ENCODE assay signal across 8 mouse cellular contexts in the genomic region with DNA sequence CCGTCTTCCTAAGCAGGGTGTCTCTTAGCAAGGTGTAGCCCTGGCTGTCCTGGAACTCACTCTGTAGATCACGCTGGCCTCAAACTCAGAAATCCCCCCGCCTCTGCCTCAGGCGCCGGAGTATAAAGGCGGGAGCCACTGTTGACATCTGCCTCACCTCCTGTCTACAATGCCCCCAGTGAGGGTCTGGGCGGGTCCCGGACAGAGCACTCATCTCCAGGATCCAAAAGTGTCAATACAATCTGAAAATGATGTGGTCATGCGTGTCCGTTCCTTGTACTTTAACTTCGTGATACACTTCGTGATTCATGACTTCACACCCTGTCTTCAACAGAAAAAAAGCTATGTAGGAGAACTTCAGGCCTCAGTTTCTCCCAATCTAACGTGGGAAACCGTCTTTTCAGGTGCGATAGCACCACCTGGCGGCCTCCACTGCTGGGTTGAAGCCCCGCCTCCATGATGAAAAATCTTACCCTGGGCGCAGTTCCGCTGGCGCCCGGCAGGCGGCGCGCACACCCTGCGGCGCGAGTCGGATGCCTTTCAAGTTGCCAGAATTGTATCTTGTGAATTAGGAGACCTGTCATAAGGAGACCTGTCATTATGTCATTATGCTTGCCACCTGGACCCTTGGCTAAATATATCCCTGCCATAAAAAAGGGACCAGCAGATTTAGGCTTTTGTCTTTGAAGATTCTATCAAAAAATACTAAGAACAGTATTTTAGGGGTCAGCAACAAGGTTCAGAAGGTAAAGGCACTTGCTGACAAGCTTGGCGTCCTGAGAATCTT. TPM values are rescaled to one million over a fixed set of nuclear protein-coding genes. Genes with fewer than 3 reads are reported as not detected.
DNase-seq lines count a peak whose midpoint lies in the region; ATAC-seq lines count a peak whose summit lies in the region.

No protein-coding gene starts in this region.

- DNase-seq in T-cell, adult 2 months (ENCODE audit: low spot score): peak; percentile 91
- DNase-seq in cerebellum, postnatal 36 days: peak; percentile 95 to 99
- peak; percentile 89 to 90 for DNase-seq in gastrocnemius, adult 8-10 months (ENCODE audit: low spot score in 2 of 2)
- peak; percentile 67 for DNase-seq in hindlimb bud, embryonic 11.5 days (ENCODE audit: extremely low spot score, low read depth, low spot score)
- DNase-seq in left cerebral cortex, postnatal 10 days (ENCODE audit: extremely low spot score in 1 of 2, low spot score in 2 of 2): peak; percentile 88 to 90
- DNase-seq in right cerebral cortex, postnatal 10 days (ENCODE audit: low spot score in 2 of 2): peak; percentile 91 to 94
- DNase-seq in urinary bladder, postnatal 25 days (ENCODE audit: low spot score): peak; percentile 94

- intact Hi-C loops in left cerebral cortex, postnatal 10 days (cut with DNase I): loop anchor here (1.0 to 5.0 kb wide), 3 partner anchors 33 to 90 kb away; partner anchors contain the start of gene Elane

- ATAC-seq in megakaryocyte progenitor cell, adult 5-6 weeks (replicated peaks; ENCODE audit: poor library complexity): peak; percentile 60

RNA-seq across cellular contexts. Expression of gene Arid3a, which starts 1.7 kb away (rescaled TPM):
- 1 to 10 TPM; 1.5 to 2.3 (median 2.1) TPM for total RNA-seq in gastrocnemius, adult 8-10 months (2022)
- 1 to 10 TPM; 6.0 to 7.1 TPM for total RNA-seq in left cerebral cortex, postnatal 10 days (2021)
- total RNA-seq in megakaryocyte progenitor cell, adult 5-6 weeks (2015): 19.9 and 21.6 TPM in 2 replicates
- 31.0 and 32.2 TPM in 2 replicates for total RNA-seq in megakaryocyte progenitor cell, adult 5-6 weeks (2017)

RNA-seq across cellular contexts. Expression of gene R3hdm4, which starts 4.2 kb away (rescaled TPM):
- total RNA-seq in gastrocnemius, adult 8-10 months (2022): 100 to 1,000 TPM; 124 to 137 (median 129) TPM
- total RNA-seq in left cerebral cortex, postnatal 10 days (2021): 100 to 1,000 TPM; 389 to 406 TPM
- 72.3 and 78.7 TPM in 2 replicates for total RNA-seq in megakaryocyte progenitor cell, adult 5-6 weeks (2015)
- total RNA-seq in megakaryocyte progenitor cell, adult 5-6 weeks (2017): 35.1 and 50.7 TPM in 2 replicates

RNA-seq across cellular contexts. Expression of gene Kiss1r, which starts 8.4 kb away (rescaled TPM):
- total RNA-seq in gastrocnemius, adult 8-10 months (2022): under 1 TPM; 0.13 to 0.36 (median 0.22) TPM
- 1 to 10 TPM; 6.8 to 8.4 TPM for total RNA-seq in left cerebral cortex, postnatal 10 days (2021)
- 0.15 TPM in 2 replicates for total RNA-seq in megakaryocyte progenitor cell, adult 5-6 weeks (2015)
- total RNA-seq in megakaryocyte progenitor cell, adult 5-6 weeks (2017): 0.25 and 1.3 TPM in 2 replicates

RNA-seq across cellular contexts. Expression of gene Gm26602, which starts 14.5 kb away (rescaled TPM):
- total RNA-seq in gastrocnemius, adult 8-10 months (2022): not detected
- total RNA-seq in left cerebral cortex, postnatal 10 days (2021): not detected
- not detected in 2 replicates for total RNA-seq in megakaryocyte progenitor cell, adult 5-6 weeks (2015)
- not detected in 2 replicates for total RNA-seq in megakaryocyte progenitor cell, adult 5-6 weeks (2017)

RNA-seq across cellular contexts. Expression of gene Med16, which starts 16.5 kb away (rescaled TPM):
- total RNA-seq in gastrocnemius, adult 8-10 months (2022): 10 to 100 TPM; 30.8 to 37.1 (median 32.9) TPM
- total RNA-seq in left cerebral cortex, postnatal 10 days (2021): 10 to 100 TPM; 55.4 to 61.9 TPM
- 13.9 and 14.4 TPM in 2 replicates for total RNA-seq in megakaryocyte progenitor cell, adult 5-6 weeks (2015)
- total RNA-seq in megakaryocyte progenitor cell, adult 5-6 weeks (2017): 22.1 and 24.8 TPM in 2 replicates

Comparison
In these comparisons a context has a peak if more than half of its experiments do, and no peak if none do; other contexts are left out.
1. Peak in every context shown above with its lines: DNase-seq and ATAC-seq.